Mouse (Mus musculus) heart, adult 2 months (tissue): ENCODE data around the gene Nos3. TPM values are rescaled to one million over a fixed set of nuclear protein-coding genes. Genes with fewer than 3 reads are reported as not detected.

Experiments used
- DNase-seq, 2 experiments: peaks; one replicate each; pipeline ENCODE4 v3.0.0; 2021
- H3K27ac ChIP-seq: fragments of 200-600 bp; 2 replicates; pipeline ENCODE4 v1.8.1; 2022
- H3K27me3 ChIP-seq: fragments of 200-500 bp; 2 replicates; pipeline ENCODE4 v1.6.1; 2012; ENCODE audit warnings: mild to moderate bottlenecking, low read length, inconsistent platforms, mixed read lengths; ENCODE audit not compliant: control insufficient read depth, insufficient read depth
- H3K36me3 ChIP-seq: fragments of 200-500 bp; 2 replicates; pipeline ENCODE4 v1.6.1; 2012; ENCODE audit warnings: low read length, inconsistent platforms; ENCODE audit not compliant: control insufficient read depth, insufficient read depth
- H3K4me1 ChIP-seq: fragments of 200-500 bp; 2 replicates; pipeline ENCODE4 v1.6.1; 2011; ENCODE audit warnings: low read length; ENCODE audit not compliant: control insufficient read depth, insufficient read depth
- H3K4me3 ChIP-seq: fragments of 200-600 bp; 2 replicates; pipeline ENCODE4 v1.8.1; 2022
- H3K79me2 ChIP-seq: fragments of 200-500 bp; replicated peaks from 2 replicates; pipeline ENCODE4 v1.6.1; 2012; ENCODE audit warnings: mild to moderate bottlenecking, inconsistent platforms, low read length, moderate library complexity, mixed read lengths; ENCODE audit not compliant: control insufficient read depth, insufficient read depth
- H3K9ac ChIP-seq: fragments of 200-500 bp; 2 replicates; pipeline ENCODE4 v1.6.1; 2012; ENCODE audit warnings: low read depth, mild to moderate bottlenecking, control low read depth, inconsistent platforms, low read length, mixed read lengths
- CTCF ChIP-seq: fragments of 200-600 bp; IDR thresholded peaks from 2 replicates; pipeline ENCODE4 v1.8.1; 2022; ENCODE audit warnings: antibody characterized with exemption, mild to moderate bottlenecking, moderate library complexity
- EP300 ChIP-seq: fragments of 200-500 bp; IDR thresholded peaks from 2 replicates; pipeline ENCODE4 v1.6.1; 2011; ENCODE audit warnings: low read depth, low read length, control low read depth; ENCODE audit not compliant: insufficient read depth
- POLR2A ChIP-seq: fragments of 200-500 bp; IDR thresholded peaks from 2 replicates; pipeline ENCODE4 v1.6.1; 2011; ENCODE audit warnings: mild to moderate bottlenecking, low read depth, low read length, control low read depth; ENCODE audit not compliant: insufficient read depth
- WGBS: fragments of 180-500 bp; shearing (Covaris S2); methylation state at CpG from one replicate; pipeline ENCODE4 v1.1.7; 2018; 5-methylcytosine and 5-hydroxymethylcytosine counted together
- intact Hi-C: fragments of 180-260 bp; cut with DNase I; formaldehyde crosslinking; loops from one replicate; pipeline ENCODE4 v1.15.1; 2025
- polyA plus RNA-seq: library from polyadenylated mRNA; depleted of rRNA; stranded (reverse); fragments of >200 nt; gene quantifications from 2 replicates; pipeline ENCODE4 v1.2.3, GENCODE M21; 2012
- total RNA-seq, 2 experiments: library from RNA; stranded (reverse); gene quantifications; 2 replicates each; pipeline ENCODE4 v1.2.3; 2021

Nos3 gene
- total and polyA plus RNA-seq, 3 experiments = 23.5 to 30.7 (median 24.4) TPM

DNA sequence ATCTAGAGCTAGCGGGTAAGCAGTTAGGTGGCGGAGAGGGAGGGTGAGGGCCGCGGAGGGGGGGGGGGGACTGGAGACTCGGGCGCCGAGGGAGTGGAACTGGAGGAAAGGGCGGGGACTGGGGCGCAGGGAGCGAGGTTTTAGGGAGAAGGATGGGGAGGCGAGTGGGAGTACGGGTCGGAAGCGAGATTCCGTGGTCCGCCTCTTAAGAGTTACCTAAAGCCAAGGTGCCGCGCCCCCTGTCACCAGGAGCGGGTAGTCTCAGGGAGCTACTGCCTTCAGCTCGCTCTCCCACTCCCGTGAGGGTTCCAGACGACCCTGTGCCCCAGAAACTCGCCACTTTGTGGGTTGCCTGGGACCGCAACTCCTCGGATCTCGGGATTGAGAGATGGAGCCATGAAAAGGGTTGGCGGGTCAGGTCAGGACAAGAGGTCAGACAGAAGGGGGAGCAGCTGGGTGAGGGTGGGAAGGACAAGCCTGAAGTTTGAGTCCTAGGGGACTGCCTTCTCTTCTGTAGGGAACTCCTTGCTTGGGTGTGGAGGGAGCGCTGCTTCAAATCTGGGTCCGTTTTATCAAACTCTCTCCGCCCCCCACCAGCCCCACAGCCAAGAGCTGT is 60.9 kb downstream of the Nos3 start:
- DNase-seq = no peak
- no peaks in the 10 kb centered on the region for H3K27me3 ChIP-seq
- H3K36me3 ChIP-seq = no peaks in the 10 kb centered on the region
- no peak for TF ChIP-seq EP300
- TF ChIP-seq CTCF = peak; percentile 48
- TF ChIP-seq POLR2A = no peak
- peaks cover 3% of the 10 kb centered on the region; the same call in 1 of the 2 replicates for H3K79me2 ChIP-seq
- intact Hi-C loops = loop anchor here (2.0 kb wide), 2 partner anchors 19 to 25 kb away; partner anchors contain the start of gene Fastk
- WGBS = under 1% methylated on average over 30 of the region's 30 CpGs
- H3K4me3 ChIP-seq = peak overlapping the region; percentile 69
- peak overlapping the region; percentile 86 for H3K9ac ChIP-seq
- H3K4me1 ChIP-seq = peaks cover 8% of the 10 kb centered on the region
- peak overlapping the region; percentile 98 for H3K27ac ChIP-seq

DNA sequence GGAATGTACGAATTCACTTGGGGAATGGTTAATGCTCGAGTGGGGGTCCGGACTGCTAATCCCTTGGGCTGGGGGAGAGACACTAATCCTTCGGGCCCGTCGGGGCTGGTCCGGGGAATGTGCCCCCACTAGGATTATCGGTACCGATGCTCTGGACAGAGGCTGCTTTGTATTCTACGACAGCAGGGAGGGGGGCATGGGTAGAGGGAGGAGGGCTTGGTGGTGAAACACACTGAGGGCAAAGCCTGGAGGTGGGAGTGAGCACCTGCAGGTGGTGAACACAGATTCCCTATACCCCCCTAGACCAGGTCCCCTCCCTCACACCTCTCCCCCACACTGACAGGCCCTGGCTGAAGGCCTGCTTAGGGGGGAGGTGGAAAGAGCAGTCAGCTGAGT is 61.4 kb downstream of the Nos3 start:
- no peak for DNase-seq

DNA sequence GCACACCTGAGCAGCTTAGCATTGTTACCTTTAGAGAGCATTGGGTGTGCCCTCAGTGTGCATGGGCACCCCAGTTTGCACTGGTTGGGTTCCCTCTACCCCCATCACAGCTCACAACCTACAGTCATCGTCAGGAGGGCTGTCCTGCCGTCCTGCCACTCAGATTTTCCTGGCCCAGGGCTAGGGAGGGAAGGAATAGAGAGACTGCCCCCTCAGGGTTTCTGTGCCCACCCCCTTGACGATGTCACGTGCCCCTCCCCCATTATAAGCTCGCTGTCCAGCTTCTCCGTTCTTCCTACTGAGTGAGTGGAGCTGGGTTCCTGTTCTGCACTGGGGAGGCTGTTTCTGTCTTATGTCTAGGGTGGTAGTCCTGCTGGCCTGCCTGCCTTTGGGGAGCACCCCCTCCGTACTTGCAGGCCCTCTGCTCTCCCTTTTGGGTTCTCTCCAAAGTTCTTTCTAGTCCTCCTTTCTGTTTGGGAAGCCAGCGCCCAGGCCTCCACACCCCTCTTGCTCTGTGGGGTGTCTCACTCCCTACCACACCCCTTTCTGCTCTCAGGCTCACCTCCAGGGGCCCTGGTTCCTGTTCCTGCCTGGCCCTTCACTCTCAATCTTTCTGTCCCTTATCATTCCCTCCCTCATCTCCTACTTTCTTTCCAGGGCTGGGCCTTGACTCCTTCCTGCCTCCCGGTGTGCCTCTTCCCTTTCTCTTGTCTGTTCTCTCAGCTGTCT is 62.1 kb downstream of the Nos3 start:
- TF ChIP-seq EP300 = no peak
- TF ChIP-seq POLR2A = no peak
- TF ChIP-seq CTCF = no peak
- H3K4me3 ChIP-seq = peak overlapping the region; percentile 69; the same call in 1 of the 2 replicates
- H3K27ac ChIP-seq = no peak overlapping the region
- no peak for DNase-seq
- no peaks in the 10 kb centered on the region for H3K27me3 ChIP-seq
- H3K9ac ChIP-seq = no peak overlapping the region
- WGBS = 33% methylated on average over 9 of the region's 9 CpGs
- intact Hi-C loops = loop anchor here (2.0 kb wide), 1 partner anchor 18 kb away; the partner anchor contains the start of gene Fastk
- peaks cover 3% of the 10 kb centered on the region; the same call in 1 of the 2 replicates for H3K79me2 ChIP-seq
- no peaks in the 10 kb centered on the region for H3K36me3 ChIP-seq
- peaks cover 8% of the 10 kb centered on the region for H3K4me1 ChIP-seq

More for the DNA sequence above, 61.4 kb downstream of the Nos3 start:
- 10% methylated on average over 10 of the region's 10 CpGs for WGBS
- peak overlapping the region; percentile 86 for H3K9ac ChIP-seq
- intact Hi-C loops = loop anchor here (2.0 kb wide), 1 partner anchor 19 kb away; the partner anchor contains the start of gene Fastk
- no peaks in the 10 kb centered on the region for H3K36me3 ChIP-seq
- no peak overlapping the region; the same call in 1 of the 2 replicates for H3K27ac ChIP-seq
- peaks cover 8% of the 10 kb centered on the region for H3K4me1 ChIP-seq
- H3K79me2 ChIP-seq = peaks cover 3% of the 10 kb centered on the region; the same call in 1 of the 2 replicates
- TF ChIP-seq EP300 (no peak), POLR2A (no peak), CTCF (no peak)
- H3K27me3 ChIP-seq = no peaks in the 10 kb centered on the region
- peak overlapping the region; percentile 69 for H3K4me3 ChIP-seq

DNA sequence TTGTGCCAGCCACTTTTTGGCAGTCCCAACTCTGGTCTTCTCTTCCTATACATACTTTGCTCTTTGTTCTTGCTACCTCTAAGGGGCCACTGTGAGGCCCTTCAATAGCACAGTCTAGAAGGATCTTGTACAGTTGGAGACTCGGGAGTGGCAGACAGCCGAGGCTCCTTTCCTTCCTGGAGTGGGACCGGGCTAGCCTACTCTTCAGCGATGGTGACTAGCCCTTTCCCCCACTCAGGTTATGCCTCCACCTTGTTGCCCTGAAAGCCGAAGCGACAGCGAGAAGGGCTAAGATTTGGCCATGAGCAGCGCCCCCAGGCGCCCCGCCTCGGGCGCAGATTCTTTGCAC is 62.6 kb downstream of the Nos3 start:
- intact Hi-C loops = loop anchor here (2.0 kb wide), 1 partner anchor 18 kb away; the partner anchor contains the start of gene Fastk
- Histone ChIP-seq H3K4me1 (peaks cover 8% of the 10 kb centered on the region), H3K36me3 (no peaks in the 10 kb centered on the region), H3K9ac (no peak overlapping the region), H3K27me3 (no peaks in the 10 kb centered on the region), H3K79me2 (peaks cover 3% of the 10 kb centered on the region; the same call in 1 of the 2 replicates), H3K27ac (no peak overlapping the region), H3K4me3 (no peak overlapping the region)
- DNase-seq = no peak
- TF ChIP-seq CTCF = no peak
- TF ChIP-seq EP300 = no peak
- TF ChIP-seq POLR2A = no peak
- WGBS = 65% methylated on average over 12 of the region's 12 CpGs

DNA sequence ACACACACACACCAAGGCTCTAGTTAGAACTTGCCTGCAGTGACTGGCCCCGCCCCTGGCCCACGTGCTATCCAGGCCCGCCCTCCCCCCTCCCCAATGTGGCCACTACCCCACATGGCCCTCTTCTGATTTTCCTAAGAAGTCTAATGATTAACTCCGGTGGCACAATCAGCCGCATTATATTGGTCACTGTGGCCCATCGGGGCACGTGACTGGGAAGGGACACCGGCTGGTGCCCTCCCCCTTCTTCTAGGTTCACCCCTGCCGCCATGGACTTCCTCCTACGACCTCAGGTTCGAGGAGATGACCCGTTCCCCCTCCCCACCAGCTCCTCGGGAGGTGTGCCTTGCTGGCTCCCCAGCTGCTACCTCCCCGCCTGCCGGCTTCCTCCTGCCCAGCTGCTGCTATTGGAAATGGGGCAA is 63.4 kb downstream of the Nos3 start:
- H3K79me2 ChIP-seq = peaks cover 3% of the 10 kb centered on the region; the same call in 1 of the 2 replicates
- TF ChIP-seq CTCF (no peak), POLR2A (no peak), EP300 (no peak)
- no peak for DNase-seq
- peaks cover 8% of the 10 kb centered on the region for H3K4me1 ChIP-seq
- peaks cover 5% of the 10 kb centered on the region for H3K36me3 ChIP-seq
- WGBS = 61% methylated on average over 15 of the region's 15 CpGs
- H3K27me3 ChIP-seq = no peaks in the 10 kb centered on the region
- H3K4me3 ChIP-seq = no peak overlapping the region
- H3K27ac ChIP-seq = no peak overlapping the region
- intact Hi-C loops = loop anchor here (2.0 kb wide), 1 partner anchor 17 kb away; the partner anchor contains the start of gene Fastk
- no peak overlapping the region for H3K9ac ChIP-seq
